Mouse (Mus musculus): ENCODE data around the gene Ttc7b. TPM values are rescaled to one million over a fixed set of nuclear protein-coding genes. Genes with fewer than 3 reads are reported as not detected.

Gene Ttc7b
- total and polyA plus RNA-seq, 3 experiments: 71.6 to 84.4 (median 82.0) TPM

GRCm38 (mm10) chr12:100325212-100325611 lies 195.4 kb downstream of the Ttc7b start:
- Histone ChIP-seq H3K9ac (ENCODE audit: low read depth, low read length) (no peak overlapping the region), H3K79me2 (replicated peaks; ENCODE audit: control insufficient read depth, insufficient read depth, low read length) (no peaks in the 10 kb centered on the region), H3K27me3 (ENCODE audit: control insufficient read depth, insufficient read depth, low read length) (no peaks in the 10 kb centered on the region), H3K4me1 (ENCODE audit: control insufficient read depth, insufficient read depth, low read length) (peaks cover 15% of the 10 kb centered on the region), H3K36me3 (ENCODE audit: control insufficient read depth, insufficient read depth, low read length) (no peaks in the 10 kb centered on the region), H3K27ac (no peak overlapping the region), H3K4me3 (no peak overlapping the region)
- intact Hi-C loops (cut with DNase I): no loop called here
- DNase-seq: no peak
- WGBS: 81% methylated on average over 8 of the region's 8 CpGs
- TF ChIP-seq EP300 (IDR thresholded peaks at IDR 0.05; ENCODE audit: insufficient read depth, low read depth, low read length): no peak
- TF ChIP-seq CTCF (IDR thresholded peaks at IDR 0.05): no peak
- TF ChIP-seq POLR2A (IDR thresholded peaks at IDR 0.05; ENCODE audit: insufficient read depth, low read depth, low read length): no peak

- Histone ChIP-seq H3K4me1 (ENCODE audit: control insufficient read depth, insufficient read depth, low read length) (peaks cover 9% of the 10 kb centered on the region), H3K4me3 (no peak overlapping the region), H3K27ac (no peak overlapping the region), H3K79me2 (replicated peaks; ENCODE audit: control insufficient read depth, insufficient read depth, low read length) (no peaks in the 10 kb centered on the region), H3K27me3 (ENCODE audit: control insufficient read depth, insufficient read depth, low read length) (no peaks in the 10 kb centered on the region), H3K36me3 (ENCODE audit: control insufficient read depth, insufficient read depth, low read length) (no peaks in the 10 kb centered on the region), H3K9ac (ENCODE audit: low read depth, low read length) (no peak overlapping the region)
- DNase-seq: no peak
- intact Hi-C loops (cut with DNase I): no loop called here
- no peak for TF ChIP-seq CTCF (IDR thresholded peaks at IDR 0.05)
- TF ChIP-seq POLR2A (IDR thresholded peaks at IDR 0.05; ENCODE audit: insufficient read depth, low read depth, low read length): no peak
- no peak for TF ChIP-seq EP300 (IDR thresholded peaks at IDR 0.05; ENCODE audit: insufficient read depth, low read depth, low read length)
- WGBS: 88% methylated on average over 2 of the region's 2 CpGs
These were observed 197.0 kb downstream of the Ttc7b start for GRCm38 (mm10) chr12:100323641-100324040.

- 58% methylated on average over 2 of the region's 2 CpGs for WGBS
- no peaks in the 10 kb centered on the region for H3K79me2 ChIP-seq (replicated peaks; ENCODE audit: control insufficient read depth, insufficient read depth, low read length)
- no peak overlapping the region for H3K9ac ChIP-seq (ENCODE audit: low read depth, low read length)
- H3K27ac ChIP-seq: no peak overlapping the region
- H3K4me3 ChIP-seq: no peak overlapping the region
- H3K27me3 ChIP-seq (ENCODE audit: control insufficient read depth, insufficient read depth, low read length): no peaks in the 10 kb centered on the region
- H3K4me1 ChIP-seq (ENCODE audit: control insufficient read depth, insufficient read depth, low read length): peaks cover 7% of the 10 kb centered on the region
- intact Hi-C loops (cut with DNase I): no loop called here
- no peaks in the 10 kb centered on the region; the same call in 1 of the 2 replicates for H3K36me3 ChIP-seq (ENCODE audit: control insufficient read depth, insufficient read depth, low read length)
- peak in 1 of 2 experiments; percentile 52 for DNase-seq
- TF ChIP-seq CTCF (IDR thresholded peaks at IDR 0.05): no peak
- no peak for TF ChIP-seq POLR2A (IDR thresholded peaks at IDR 0.05; ENCODE audit: insufficient read depth, low read depth, low read length)
- TF ChIP-seq EP300 (IDR thresholded peaks at IDR 0.05; ENCODE audit: insufficient read depth, low read depth, low read length): 0 out of 2 replicates have a peak, but pooled peaks have one; percentile 25
These were observed 198.4 kb downstream of the Ttc7b start for GRCm38 (mm10) chr12:100322225-100322624.

GRCm38 (mm10) chr12:100321545-100321944 lies 199.1 kb downstream of the Ttc7b start:
- intact Hi-C loops (cut with DNase I): no loop called here
- no peak for TF ChIP-seq POLR2A (IDR thresholded peaks at IDR 0.05; ENCODE audit: insufficient read depth, low read depth, low read length)
- no peak for TF ChIP-seq CTCF (IDR thresholded peaks at IDR 0.05)
- no peak for TF ChIP-seq EP300 (IDR thresholded peaks at IDR 0.05; ENCODE audit: insufficient read depth, low read depth, low read length)
- Histone ChIP-seq H3K4me1 (ENCODE audit: control insufficient read depth, insufficient read depth, low read length) (peaks cover 7% of the 10 kb centered on the region), H3K27ac (no peak overlapping the region), H3K79me2 (replicated peaks; ENCODE audit: control insufficient read depth, insufficient read depth, low read length) (no peaks in the 10 kb centered on the region), H3K9ac (ENCODE audit: low read depth, low read length) (no peak overlapping the region), H3K4me3 (no peak overlapping the region), H3K36me3 (ENCODE audit: control insufficient read depth, insufficient read depth, low read length) (no peaks in the 10 kb centered on the region; the same call in 1 of the 2 replicates), H3K27me3 (ENCODE audit: control insufficient read depth, insufficient read depth, low read length) (no peaks in the 10 kb centered on the region)
- WGBS: 82% methylated on average over 4 of the region's 4 CpGs
- no peak for DNase-seq

- H3K4me1 ChIP-seq (ENCODE audit: control insufficient read depth, insufficient read depth, low read length): peaks cover 5% of the 10 kb centered on the region
- no peaks in the 10 kb centered on the region for H3K79me2 ChIP-seq (replicated peaks; ENCODE audit: control insufficient read depth, insufficient read depth, low read length)
- no peak for TF ChIP-seq CTCF (IDR thresholded peaks at IDR 0.05)
- TF ChIP-seq EP300 (IDR thresholded peaks at IDR 0.05; ENCODE audit: insufficient read depth, low read depth, low read length): no peak
- TF ChIP-seq POLR2A (IDR thresholded peaks at IDR 0.05; ENCODE audit: insufficient read depth, low read depth, low read length): no peak
- DNase-seq: no peak
- 88% methylated on average over 4 of the region's 4 CpGs for WGBS
- intact Hi-C loops (cut with DNase I): no loop called here
- H3K9ac ChIP-seq (ENCODE audit: low read depth, low read length): no peak overlapping the region
- H3K36me3 ChIP-seq (ENCODE audit: control insufficient read depth, insufficient read depth, low read length): no peaks in the 10 kb centered on the region; the same call in 1 of the 2 replicates
- H3K4me3 ChIP-seq: no peak overlapping the region
- no peak overlapping the region for H3K27ac ChIP-seq
- no peaks in the 10 kb centered on the region for H3K27me3 ChIP-seq (ENCODE audit: control insufficient read depth, insufficient read depth, low read length)
These were observed 200.9 kb downstream of the Ttc7b start for GRCm38 (mm10) chr12:100319746-100320145.

- DNase-seq: no peak
- Histone ChIP-seq H3K79me2 (replicated peaks; ENCODE audit: control insufficient read depth, insufficient read depth, low read length) (no peaks in the 10 kb centered on the region), H3K4me3 (no peak overlapping the region), H3K27me3 (ENCODE audit: control insufficient read depth, insufficient read depth, low read length) (no peaks in the 10 kb centered on the region), H3K9ac (ENCODE audit: low read depth, low read length) (no peak overlapping the region), H3K36me3 (ENCODE audit: control insufficient read depth, insufficient read depth, low read length) (no peaks in the 10 kb centered on the region; the same call in 1 of the 2 replicates), H3K27ac (no peak overlapping the region), H3K4me1 (ENCODE audit: control insufficient read depth, insufficient read depth, low read length) (peaks cover 5% of the 10 kb centered on the region)
- TF ChIP-seq POLR2A (IDR thresholded peaks at IDR 0.05; ENCODE audit: insufficient read depth, low read depth, low read length) (no peak), EP300 (IDR thresholded peaks at IDR 0.05; ENCODE audit: insufficient read depth, low read depth, low read length) (no peak), CTCF (IDR thresholded peaks at IDR 0.05) (no peak)
- intact Hi-C loops (cut with DNase I): no loop called here
- WGBS: 38% methylated on average over 3 of the region's 3 CpGs
These were observed 202.7 kb downstream of the Ttc7b start for GRCm38 (mm10) chr12:100317936-100318335.

Data from heart, adult 2 months (tissue).